Mouse (Mus musculus): ENCODE measurements around the gene Safb2. TPM values are rescaled to one million over a fixed set of nuclear protein-coding genes. Genes with fewer than 3 reads are reported as not detected.
A peak's percentile ranks its signal among the peaks of the same experiment; 100 is the strongest.
"Not testable (repeated sequence)": the region's sequence is repeated elsewhere in the genome, so short reads cannot be mapped to it uniquely, and the experiment has no call there.

Gene Safb2
- total and polyA plus RNA-seq, 2 experiments from 2014 or later: 24.9 to 63.4 TPM

DNA sequence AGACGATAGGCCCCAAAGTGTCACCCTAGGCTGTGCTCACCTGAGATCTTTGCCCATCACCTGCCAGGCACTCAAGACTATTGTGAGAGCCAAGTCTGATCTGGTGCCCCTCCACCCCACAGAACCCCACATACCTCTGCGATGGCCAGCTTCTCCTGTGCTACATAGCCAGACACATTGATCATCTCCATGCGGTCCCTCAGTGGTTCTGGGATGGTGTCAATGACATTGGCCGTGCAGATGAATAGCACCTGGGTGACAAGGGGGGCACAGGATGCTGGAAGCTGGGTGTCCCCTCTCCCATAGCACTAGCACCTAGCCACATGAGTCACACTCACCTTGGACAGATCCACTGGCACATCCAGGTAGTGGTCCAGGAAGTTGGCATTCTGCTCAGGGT lies 31.4 kb upstream of the Safb2 start:
- Histone ChIP-seq H3K9me3 (replicated peaks; ENCODE audit: control insufficient read depth, low read length) (no peaks in the 10 kb centered on the region), H3K27ac (ENCODE audit: low read depth) (no peak overlapping the region), H3K36me3 (replicated peaks; ENCODE audit: control insufficient read depth, insufficient read depth, low read length) (peaks cover 62% of the 10 kb centered on the region), H3K4me2 (ENCODE audit: low read depth, low read length) (no peak overlapping the region), H3K9ac (replicated peaks; ENCODE audit: low read depth, low read length) (no peak overlapping the region), H3K4me3 (ENCODE audit: low read depth, low read length) (no peak overlapping the region), H3K4me1 (ENCODE audit: control insufficient read depth, insufficient read depth) (peaks cover 8% of the 10 kb centered on the region), H3K27me3 (ENCODE audit: control insufficient read depth, insufficient read depth, low read length) (no peaks in the 10 kb centered on the region)
- 81% methylated on average over 4 of the region's 4 CpGs for WGBS
- ATAC-seq (ENCODE audit: insufficient read depth, low read depth): no peak
- DNase-seq (ENCODE audit: low spot score): no peak
- no peak for TF ChIP-seq CTCF (IDR thresholded peaks at IDR 0.05; ENCODE audit: low read depth)
- no peak for TF ChIP-seq EP300 (IDR thresholded peaks at IDR 0.05; ENCODE audit: low read depth)

DNA sequence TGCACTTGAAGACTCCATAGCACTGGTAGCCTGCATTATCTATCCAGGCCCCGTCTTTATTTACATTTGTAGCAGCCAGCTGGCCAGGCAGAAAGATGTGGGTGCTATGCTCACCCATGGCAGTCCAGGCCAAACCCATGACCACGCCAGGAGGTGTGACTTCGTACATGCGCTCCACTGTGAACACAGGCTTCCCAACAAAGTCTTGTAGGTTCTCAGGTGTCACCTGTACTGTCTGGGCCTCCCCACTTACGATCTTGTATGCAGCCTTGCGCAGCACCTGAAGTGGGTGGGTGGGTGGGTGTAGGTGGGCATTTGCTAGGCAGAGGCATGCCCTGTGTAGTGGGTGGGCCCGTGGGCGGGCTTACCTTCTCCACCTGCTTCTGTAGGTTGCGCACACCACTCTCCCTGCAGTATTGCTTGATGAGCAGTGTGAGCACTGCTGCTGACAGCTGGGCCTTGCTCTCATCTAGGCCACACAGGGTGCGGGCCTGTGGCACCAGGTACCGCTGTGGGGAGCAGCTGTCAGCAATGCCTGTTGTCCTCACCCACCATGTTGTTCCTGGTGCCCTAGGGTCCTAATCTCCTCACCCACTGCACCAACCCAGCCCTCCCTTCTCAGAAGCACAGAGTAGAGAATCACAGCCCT lies 30.9 kb upstream of the Safb2 start:
- Histone ChIP-seq H3K4me2 (ENCODE audit: low read depth, low read length) (no peak overlapping the region), H3K27ac (ENCODE audit: low read depth) (no peak overlapping the region), H3K36me3 (replicated peaks; ENCODE audit: control insufficient read depth, insufficient read depth, low read length) (peaks cover 56% of the 10 kb centered on the region), H3K4me3 (ENCODE audit: low read depth, low read length) (no peak overlapping the region), H3K9me3 (replicated peaks; ENCODE audit: control insufficient read depth, low read length) (no peaks in the 10 kb centered on the region), H3K9ac (replicated peaks; ENCODE audit: low read depth, low read length) (0 out of 2 replicates have a peak overlapping the region, but pooled peaks have one; percentile 90), H3K4me1 (ENCODE audit: control insufficient read depth, insufficient read depth) (peaks cover 10% of the 10 kb centered on the region), H3K27me3 (ENCODE audit: control insufficient read depth, insufficient read depth, low read length) (no peaks in the 10 kb centered on the region)
- WGBS: 79% methylated on average over 11 of the region's 11 CpGs
- ATAC-seq (ENCODE audit: insufficient read depth, low read depth) (no peak), DNase-seq (ENCODE audit: low spot score) (no peak)
- TF ChIP-seq EP300 (IDR thresholded peaks at IDR 0.05; ENCODE audit: low read depth): no peak
- TF ChIP-seq CTCF (IDR thresholded peaks at IDR 0.05; ENCODE audit: low read depth): no peak

DNA sequence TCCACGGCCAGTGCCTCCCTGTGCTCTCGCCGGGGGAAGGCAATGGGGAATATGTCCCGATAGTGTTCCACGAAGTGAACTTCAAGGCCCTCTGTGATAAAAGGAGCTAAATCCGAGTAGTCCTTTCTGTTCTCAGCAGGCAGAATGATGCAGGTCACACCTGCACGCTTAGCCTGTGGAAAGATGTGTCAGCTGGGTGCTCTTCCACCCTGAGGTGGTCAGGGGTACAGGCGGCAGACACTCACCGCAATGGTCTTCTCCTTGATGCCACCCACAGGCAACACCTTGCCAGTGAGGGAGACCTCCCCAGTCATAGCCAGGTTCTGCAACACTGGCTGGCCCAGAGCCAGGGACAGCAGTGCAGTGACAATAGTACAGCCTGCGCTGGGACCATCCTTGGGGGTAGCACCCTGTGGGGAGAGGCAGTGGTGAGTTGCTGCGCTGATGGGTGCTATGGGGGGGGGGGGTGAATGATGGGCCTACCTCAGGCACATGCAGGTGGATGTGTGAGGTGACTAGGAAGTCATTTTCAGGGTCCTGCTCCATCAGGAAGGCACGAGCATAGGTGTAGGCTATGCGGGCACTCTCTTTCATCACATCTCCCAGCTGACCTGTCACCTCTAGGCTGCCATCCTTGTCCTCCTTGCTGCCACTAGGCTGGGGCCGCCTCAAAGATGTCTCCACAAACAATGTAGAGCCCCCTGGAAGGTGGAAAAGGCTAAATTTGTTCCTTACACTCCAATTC lies 30.2 kb upstream of the Safb2 start:
- H3K4me2 ChIP-seq (ENCODE audit: low read depth, low read length): peak overlapping the region; percentile 81
- DNase-seq (ENCODE audit: low spot score): no peak
- 24% methylated on average over 14 of the region's 14 CpGs for WGBS
- peaks cover 49% of the 10 kb centered on the region for H3K36me3 ChIP-seq (replicated peaks; ENCODE audit: control insufficient read depth, insufficient read depth, low read length)
- H3K27me3 ChIP-seq (ENCODE audit: control insufficient read depth, insufficient read depth, low read length): no peaks in the 10 kb centered on the region
- no peaks in the 10 kb centered on the region for H3K9me3 ChIP-seq (replicated peaks; ENCODE audit: control insufficient read depth, low read length)
- ATAC-seq (ENCODE audit: insufficient read depth, low read depth): no peak
- H3K4me1 ChIP-seq (ENCODE audit: control insufficient read depth, insufficient read depth): peaks cover 13% of the 10 kb centered on the region
- peak overlapping the region; percentile 84 for H3K4me3 ChIP-seq (ENCODE audit: low read depth, low read length)
- TF ChIP-seq EP300 (IDR thresholded peaks at IDR 0.05; ENCODE audit: low read depth): no peak
- H3K9ac ChIP-seq (replicated peaks; ENCODE audit: low read depth, low read length): peak overlapping the region; percentile 90
- peak overlapping the region; percentile 87 for H3K27ac ChIP-seq (ENCODE audit: low read depth)

DNA sequence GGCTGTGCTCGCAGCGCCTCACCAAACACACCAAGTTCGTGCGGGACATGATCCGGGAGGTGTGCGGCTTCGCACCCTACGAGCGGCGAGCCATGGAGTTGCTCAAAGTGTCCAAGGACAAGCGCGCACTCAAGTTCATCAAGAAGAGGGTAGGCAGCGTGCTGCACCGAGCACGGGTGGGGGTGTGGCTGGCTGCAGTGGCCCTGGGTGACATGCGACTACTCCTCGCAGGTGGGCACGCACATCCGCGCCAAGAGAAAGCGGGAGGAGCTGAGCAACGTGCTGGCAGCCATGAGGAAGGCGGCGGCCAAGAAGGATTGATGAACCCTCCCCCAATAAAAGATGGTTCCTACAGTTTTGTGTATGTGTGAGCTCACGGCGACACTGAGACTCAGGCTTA lies 29.5 kb upstream of the Safb2 start:
- not testable (repeated sequence) for DNase-seq (ENCODE audit: low spot score); H3K27me3 ChIP-seq (ENCODE audit: control insufficient read depth, insufficient read depth, low read length); H3K9me3 ChIP-seq (replicated peaks; ENCODE audit: control insufficient read depth, low read length); ATAC-seq (ENCODE audit: insufficient read depth, low read depth)
- H3K9ac ChIP-seq (replicated peaks; ENCODE audit: low read depth, low read length): peak overlapping the region; percentile 90
- H3K36me3 ChIP-seq (replicated peaks; ENCODE audit: control insufficient read depth, insufficient read depth, low read length): peaks cover 43% of the 10 kb centered on the region
- peaks cover 13% of the 10 kb centered on the region for H3K4me1 ChIP-seq (ENCODE audit: control insufficient read depth, insufficient read depth)
- WGBS: 0% methylated on average over 26 of the region's 26 CpGs
- H3K4me2 ChIP-seq (ENCODE audit: low read depth, low read length): peak overlapping the region; percentile 81
- peak overlapping the region; percentile 87 for H3K27ac ChIP-seq (ENCODE audit: low read depth)
- peak overlapping the region; percentile 84 for H3K4me3 ChIP-seq (ENCODE audit: low read depth, low read length)

DNA sequence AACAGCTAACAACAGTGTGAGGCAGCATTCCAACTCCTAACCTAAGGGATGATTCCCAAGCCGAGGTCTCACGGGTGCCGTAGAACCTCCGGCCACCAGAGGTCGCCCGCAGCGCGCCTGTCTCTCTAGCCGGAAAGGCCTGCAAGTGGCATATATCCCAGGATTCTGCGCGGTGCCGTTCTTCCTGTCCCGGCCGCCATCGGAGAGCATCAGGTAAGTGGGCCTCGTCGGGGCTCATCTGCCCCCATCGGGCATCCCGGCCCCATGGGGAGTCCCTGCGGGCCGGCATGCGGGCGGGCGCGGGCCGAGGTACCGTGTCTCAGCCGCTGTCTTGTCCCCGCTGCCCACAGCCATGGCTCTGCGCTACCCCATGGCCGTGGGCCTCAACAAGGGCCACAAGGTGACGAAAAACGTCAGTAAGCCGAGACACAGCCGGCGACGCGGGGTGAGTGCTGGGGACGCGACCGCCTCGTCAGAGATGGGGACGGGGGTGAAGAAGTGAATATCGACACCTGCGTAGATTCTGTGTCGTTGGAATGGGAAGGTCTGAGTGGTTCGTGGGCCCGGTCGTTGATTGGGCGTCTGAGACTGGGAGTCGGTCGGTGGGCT lies 29.0 kb upstream of the Safb2 start, which contains the start of gene Rpl36:
Gene Rpl36 (plus strand): TSS at position 181 of the 609 bp plus-strand sequence.
- no peaks in the 10 kb centered on the region for H3K9me3 ChIP-seq (replicated peaks; ENCODE audit: control insufficient read depth, low read length)
- ATAC-seq (ENCODE audit: insufficient read depth, low read depth) (peak; percentile 64), DNase-seq (ENCODE audit: low spot score) (peak; percentile 88)
- peak; percentile 45; the same call in 1 of the 2 replicates for TF ChIP-seq EP300 (IDR thresholded peaks at IDR 0.05; ENCODE audit: low read depth)
- TF ChIP-seq CTCF (IDR thresholded peaks at IDR 0.05; ENCODE audit: low read depth): peak; percentile 95
- peak within 1 kb of the TSS; percentile 84 for H3K4me3 ChIP-seq (ENCODE audit: low read depth, low read length)
- no peaks in the 10 kb centered on the region for H3K27me3 ChIP-seq (ENCODE audit: control insufficient read depth, insufficient read depth, low read length)
- H3K9ac ChIP-seq (replicated peaks; ENCODE audit: low read depth, low read length): peak within 1 kb of the TSS; percentile 90
- WGBS: under 1% methylated on average over 52 of the region's 52 CpGs
- peaks cover 37% of the 10 kb centered on the region for H3K36me3 ChIP-seq (replicated peaks; ENCODE audit: control insufficient read depth, insufficient read depth, low read length)
- peaks cover 18% of the 10 kb centered on the region for H3K4me1 ChIP-seq (ENCODE audit: control insufficient read depth, insufficient read depth)
- peak within 1 kb of the TSS; percentile 81 for H3K4me2 ChIP-seq (ENCODE audit: low read depth, low read length)
- peak within 1 kb of the TSS; percentile 87 for H3K27ac ChIP-seq (ENCODE audit: low read depth)

DNA sequence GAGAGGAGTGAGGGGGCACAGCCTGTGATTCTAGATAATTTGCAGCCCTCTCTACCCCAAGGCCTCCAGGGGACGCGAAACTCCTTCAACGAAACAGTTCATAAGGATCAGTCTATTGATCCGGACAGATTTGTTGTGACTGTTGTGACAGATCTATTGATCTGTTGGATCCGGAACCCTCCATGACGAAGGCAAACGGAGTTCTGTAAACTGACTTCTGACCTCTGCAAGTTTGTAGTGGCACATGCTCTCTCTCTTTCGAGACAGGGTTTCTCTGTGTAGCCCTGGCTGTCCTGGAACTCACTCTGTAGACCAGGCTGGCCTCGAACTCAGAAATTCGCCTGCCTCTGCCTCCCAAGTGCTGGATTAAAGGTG lies 28.2 kb upstream of the Safb2 start:
- not testable (repeated sequence) for H3K4me2 ChIP-seq (ENCODE audit: low read depth, low read length); DNase-seq (ENCODE audit: low spot score); H3K9me3 ChIP-seq (replicated peaks; ENCODE audit: control insufficient read depth, low read length); H3K27me3 ChIP-seq (ENCODE audit: control insufficient read depth, insufficient read depth, low read length); H3K9ac ChIP-seq (replicated peaks; ENCODE audit: low read depth, low read length); H3K27ac ChIP-seq (ENCODE audit: low read depth); H3K4me3 ChIP-seq (ENCODE audit: low read depth, low read length); ATAC-seq (ENCODE audit: insufficient read depth, low read depth)
- WGBS: 78% methylated on average over 10 of the region's 10 CpGs
- peaks cover 29% of the 10 kb centered on the region for H3K36me3 ChIP-seq (replicated peaks; ENCODE audit: control insufficient read depth, insufficient read depth, low read length)
- peaks cover 20% of the 10 kb centered on the region for H3K4me1 ChIP-seq (ENCODE audit: control insufficient read depth, insufficient read depth)

Measured in heart, postnatal 0 days (tissue).